Mouse (Mus musculus) kidney, adult 2 months (tissue): ENCODE measurements around the gene Mroh8.

Experiments
- CTCF ChIP-seq: fragments of 200-500 bp; conservative IDR thresholded peaks from 2 replicates; pipeline ENCODE4 v1.5.1; 2011; ENCODE audit warnings: low read depth, mild to moderate bottlenecking, control low read depth, low read length, moderate library complexity, mixed read lengths; ENCODE audit not compliant: insufficient read depth, insufficient read length
- POLR2A ChIP-seq: fragments of 200-500 bp; IDR thresholded peaks from one replicate; pipeline ENCODE4 v1.6.1; 2011; ENCODE audit warnings: low read depth, low read length, control low read depth

- no peak for TF ChIP-seq POLR2A
- TF ChIP-seq CTCF, result no peak
Measured at GRCm38 (mm10) chr2:157325238-157325637, 45.9 kb upstream of the Mroh8 start.
